Mouse (Mus musculus) erythroblast, adult 5-6 weeks (primary cell): ENCODE measurements at regions not wholly inside any gene's neighbourhood (a gene's known extent, or its start where the extent isn't known, plus 50 kb on each side); places are given as distances from the start of the nearest gene placed in this dataset.
"Not testable (repeated sequence)": the region's sequence is repeated elsewhere in the genome, so short reads cannot be mapped to it uniquely, and the experiment has no call there.

Experiments
- ATAC-seq: replicated peaks from 2 replicates; pipeline ENCODE4 v1.8.0; 2016; ENCODE audit warnings: moderate number of reproducible peaks, mild to moderate bottlenecking, moderate TSS enrichment, inconsistent platforms; ENCODE audit not compliant: poor library complexity, low FRiP score, severe bottlenecking

- no peak for ATAC-seq
These were observed 50.2 kb upstream of the Agps start for GRCm38 (mm10) chr2:75781781-75782211.

- ATAC-seq = peak; percentile 72
These were observed 50.9 kb upstream of the Agps start for GRCm38 (mm10) chr2:75781078-75781477.

GRCm38 (mm10) chr2:75778628-75779027 lies 53.3 kb upstream of the Agps start:
- ATAC-seq = not testable (repeated sequence)

- ATAC-seq = peak; percentile 68; the same call in 1 of the 2 replicates
These were observed 54.9 kb upstream of the Agps start for GRCm38 (mm10) chr2:75777040-75777451.

- ATAC-seq = no peak
These were observed 55.4 kb upstream of the Agps start for GRCm38 (mm10) chr2:75776533-75776932.

DNA sequence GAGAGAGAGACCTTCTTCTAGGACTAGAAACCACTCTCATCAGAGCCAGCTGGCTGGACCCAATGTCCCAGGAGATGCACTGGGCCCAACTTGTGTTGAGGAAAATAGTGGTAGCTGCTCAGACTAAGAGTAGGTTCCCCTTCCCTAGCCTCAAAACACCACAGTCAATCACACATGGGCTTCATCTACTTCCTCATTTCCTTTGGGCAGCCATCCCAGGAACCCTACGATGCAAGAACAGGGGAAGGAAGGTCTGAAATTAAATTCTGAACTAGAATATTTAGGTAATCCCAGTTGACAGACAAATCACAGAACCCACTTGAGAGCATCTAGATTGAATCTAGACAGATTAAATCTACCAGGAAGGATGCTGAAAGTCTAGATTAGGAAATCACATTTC lies 56.8 kb upstream of the Agps start:
- no peak for ATAC-seq

GRCm38 (mm10) chr2:75773431-75773830 lies 58.5 kb upstream of the Agps start:
- ATAC-seq = no peak

DNA sequence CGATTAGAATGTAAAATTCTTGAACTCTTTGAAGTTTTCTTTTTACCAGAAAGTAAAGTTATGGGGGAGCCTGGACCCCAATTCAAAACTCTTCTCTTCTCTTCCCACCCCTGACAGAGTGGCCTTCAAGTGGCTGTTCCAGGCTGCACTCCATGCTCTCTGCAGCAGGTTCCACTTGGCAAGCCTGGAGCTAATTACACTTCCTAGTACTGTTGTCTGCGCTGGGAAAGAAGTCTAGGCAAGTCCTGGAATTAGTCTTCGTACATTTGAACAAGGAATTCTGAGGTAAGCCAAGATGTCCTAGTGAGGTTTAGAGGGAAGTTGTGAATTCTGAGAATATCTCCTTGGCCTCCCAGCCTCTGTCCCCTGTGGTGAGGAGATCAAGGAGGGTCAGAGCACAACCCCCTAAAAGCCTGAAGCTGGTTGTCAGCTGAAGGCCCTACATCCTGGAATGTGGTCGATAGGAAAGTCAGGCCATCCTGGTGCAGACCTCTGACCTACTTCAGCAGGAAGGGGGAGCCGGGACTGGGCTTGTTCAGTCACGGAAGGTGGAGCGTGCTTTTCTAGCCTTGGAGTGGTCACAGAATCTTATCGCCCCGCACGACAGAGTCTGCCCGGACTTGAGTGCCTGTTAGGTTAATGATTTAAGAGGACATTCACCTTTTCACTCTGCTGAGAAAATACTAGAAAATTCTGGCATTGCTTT lies 59.6 kb upstream of the Agps start:
- no peak for ATAC-seq

GRCm38 (mm10) chr2:75770633-75771032 lies 61.3 kb upstream of the Agps start:
- ATAC-seq = no peak

- no peak for ATAC-seq
These were observed 63.2 kb upstream of the Agps start for GRCm38 (mm10) chr2:75768559-75769304.

- 0 out of 2 replicates have a peak, but pooled peaks have one; percentile 33 for ATAC-seq
These were observed 63.6 kb upstream of the Nfe2l2 start for GRCm38 (mm10) chr2:75767871-75768558.

DNA sequence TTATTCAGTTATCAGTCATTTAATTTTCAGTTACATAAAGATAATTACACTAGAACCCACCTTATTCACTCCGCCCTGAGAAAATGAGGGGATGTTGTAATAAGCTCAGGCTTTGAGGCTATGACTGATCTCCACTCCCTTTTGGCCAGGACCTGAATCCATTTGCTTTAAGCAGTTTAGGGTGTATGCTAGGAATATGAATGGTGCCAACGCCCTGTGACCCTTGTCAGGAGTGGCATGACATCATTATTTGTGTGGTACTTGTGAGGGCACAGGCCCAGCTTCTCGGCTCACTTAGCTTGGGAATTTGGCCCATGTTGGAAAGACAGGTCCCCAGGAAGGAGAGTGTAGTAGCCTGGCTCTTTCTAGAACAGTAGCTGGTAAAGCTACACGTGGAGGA lies 61.0 kb upstream of the Nfe2l2 start:
- no peak for ATAC-seq

GRCm38 (mm10) chr2:75763252-75763651 lies 58.8 kb upstream of the Nfe2l2 start:
- ATAC-seq = no peak

DNA sequence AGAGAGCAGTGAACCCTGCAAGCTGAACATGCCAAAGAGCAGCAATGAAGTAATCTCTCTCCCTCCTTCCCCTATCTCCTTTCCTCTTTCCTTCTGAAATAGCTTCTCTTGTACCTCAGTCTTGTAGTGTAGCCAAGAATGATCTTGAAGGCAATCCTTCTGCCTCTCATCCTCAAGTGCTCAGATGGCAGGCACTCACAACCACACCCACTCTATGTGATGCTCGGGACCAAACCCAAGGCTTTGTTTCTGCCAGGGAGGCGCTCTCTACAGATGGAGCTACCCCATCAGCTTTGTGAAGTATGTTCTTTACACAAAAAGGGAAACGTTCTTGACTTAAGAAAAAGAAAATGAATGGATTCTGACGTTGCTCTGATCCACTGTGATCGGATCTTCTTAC lies 57.6 kb upstream of the Nfe2l2 start:
- ATAC-seq = no peak

DNA sequence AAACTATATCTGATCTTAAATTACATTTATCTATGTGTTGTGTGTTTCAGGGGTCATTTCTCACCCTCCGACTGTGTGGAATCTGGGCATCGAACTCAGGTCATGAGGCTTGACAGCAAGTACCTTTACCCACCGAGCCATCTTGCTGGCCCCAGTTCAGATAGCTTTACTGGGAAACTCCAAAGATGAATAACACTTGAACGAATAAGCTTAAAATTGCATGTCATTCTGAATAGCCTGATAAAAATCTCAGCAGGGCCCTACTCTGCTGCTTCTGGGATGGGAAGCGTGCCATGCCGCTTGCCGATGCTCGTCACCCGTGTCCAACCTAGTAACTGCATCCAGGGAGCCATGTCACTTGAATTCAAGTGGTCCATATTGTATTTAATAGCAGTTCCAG lies 57.2 kb upstream of the Nfe2l2 start:
- no peak for ATAC-seq

- ATAC-seq = no peak
These were observed 54.9 kb upstream of the Nfe2l2 start for GRCm38 (mm10) chr2:75759196-75759885.

DNA sequence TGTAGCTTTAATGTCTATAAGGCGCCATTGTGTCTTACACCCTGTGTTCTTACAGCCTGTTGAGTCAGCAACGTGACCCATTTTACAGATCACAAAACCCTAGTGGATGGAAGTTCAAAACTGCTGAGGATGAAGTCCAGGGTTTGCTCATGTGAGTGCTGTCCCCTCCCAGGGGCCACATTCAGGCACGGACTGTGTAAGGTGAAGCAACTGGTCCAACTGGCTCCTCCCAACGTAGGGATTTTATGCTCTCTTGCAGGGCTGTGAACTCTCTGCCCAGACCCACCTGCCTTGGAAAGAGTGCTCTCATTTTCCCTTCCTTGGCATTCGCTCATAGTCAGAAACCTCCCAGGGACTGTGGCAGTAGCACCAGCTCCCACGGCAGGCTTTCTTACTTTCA lies 53.8 kb upstream of the Nfe2l2 start:
- ATAC-seq = no peak

- ATAC-seq = no peak
These were observed 52.5 kb upstream of the Nfe2l2 start for GRCm38 (mm10) chr2:75756704-75757638.

DNA sequence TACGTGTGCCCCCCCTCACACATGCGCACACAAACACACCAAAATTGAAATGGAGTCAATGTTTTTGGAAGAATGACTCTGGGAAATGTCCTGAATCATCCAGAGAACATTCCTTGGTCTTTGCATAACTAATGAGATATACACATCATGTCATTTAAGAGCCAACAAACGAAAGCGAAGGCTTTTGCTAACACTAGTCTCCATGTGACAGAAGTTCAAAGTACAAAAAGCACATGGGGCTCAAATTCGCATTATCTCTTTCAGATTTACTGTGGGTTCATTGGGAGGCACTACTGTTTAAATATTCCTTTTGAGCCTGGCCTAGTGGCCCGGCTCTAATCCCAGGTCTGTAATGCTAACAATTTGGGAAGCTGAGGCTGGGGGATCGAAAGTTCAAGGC lies 50.2 kb upstream of the Nfe2l2 start:
- ATAC-seq = no peak
